Mouse (Mus musculus) mesoderm, embryonic 11.5 days (tissue): ENCODE data around the gene Zdhhc14.

Source experiments
- DNase-seq: peaks from one replicate; pipeline ENCODE4 v3.0.0-alpha.2; 2012; ENCODE audit warnings: low read depth, low spot score

Gene Zdhhc14

DNA sequence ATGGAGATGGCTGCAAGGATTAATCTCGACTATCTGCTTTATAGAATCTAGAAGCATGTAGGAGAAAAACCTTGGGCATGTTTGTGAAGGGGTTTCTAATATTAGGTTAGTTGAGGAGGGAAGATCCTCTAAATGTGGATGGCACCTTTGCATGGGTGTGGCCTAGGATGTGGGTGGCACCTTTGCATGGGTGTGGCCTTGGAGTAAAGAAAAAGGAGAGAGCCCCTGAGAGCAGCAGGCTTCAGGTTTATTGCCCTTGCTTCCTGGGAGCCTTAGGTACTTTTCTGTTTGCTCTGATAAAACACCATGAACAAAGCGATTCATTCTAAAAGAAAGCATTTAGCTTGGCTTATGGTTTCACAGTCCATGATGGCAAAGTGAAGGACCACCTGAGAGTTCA is 62.2 kb downstream of the Zdhhc14 start:
- DNase-seq: no peak

GRCm38 (mm10) chr17:5556568-5556967 is 64.2 kb downstream of the Zdhhc14 start:
- DNase-seq: no peak

- DNase-seq: no peak
Observed at GRCm38 (mm10) chr17:5560212-5560611, 67.9 kb downstream of the Zdhhc14 start.

GRCm38 (mm10) chr17:5563108-5563507 is 70.8 kb downstream of the Zdhhc14 start:
- no peak for DNase-seq

GRCm38 (mm10) chr17:5566006-5566405 is 73.6 kb downstream of the Zdhhc14 start:
- DNase-seq: no peak

DNA sequence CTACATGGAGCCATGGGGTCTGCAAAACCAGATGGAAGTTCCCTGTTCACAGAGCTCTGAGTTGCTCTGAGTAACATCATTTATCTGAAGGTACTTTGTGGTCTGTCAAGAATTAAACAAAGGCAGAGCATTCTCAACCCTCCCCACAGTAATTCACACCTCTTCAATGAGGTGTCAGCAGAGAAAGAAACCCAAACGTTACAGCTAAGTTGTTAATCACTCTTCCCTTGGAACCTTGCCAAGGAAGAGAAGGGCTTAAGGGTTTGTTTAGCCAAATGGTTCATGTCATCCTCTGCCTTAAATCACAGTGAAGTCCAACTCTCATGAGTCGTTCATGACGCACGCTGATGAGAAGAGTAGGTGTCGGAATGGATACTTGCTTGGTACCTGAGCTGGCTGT is 75.6 kb downstream of the Zdhhc14 start:
- DNase-seq: peak; percentile 28

DNA sequence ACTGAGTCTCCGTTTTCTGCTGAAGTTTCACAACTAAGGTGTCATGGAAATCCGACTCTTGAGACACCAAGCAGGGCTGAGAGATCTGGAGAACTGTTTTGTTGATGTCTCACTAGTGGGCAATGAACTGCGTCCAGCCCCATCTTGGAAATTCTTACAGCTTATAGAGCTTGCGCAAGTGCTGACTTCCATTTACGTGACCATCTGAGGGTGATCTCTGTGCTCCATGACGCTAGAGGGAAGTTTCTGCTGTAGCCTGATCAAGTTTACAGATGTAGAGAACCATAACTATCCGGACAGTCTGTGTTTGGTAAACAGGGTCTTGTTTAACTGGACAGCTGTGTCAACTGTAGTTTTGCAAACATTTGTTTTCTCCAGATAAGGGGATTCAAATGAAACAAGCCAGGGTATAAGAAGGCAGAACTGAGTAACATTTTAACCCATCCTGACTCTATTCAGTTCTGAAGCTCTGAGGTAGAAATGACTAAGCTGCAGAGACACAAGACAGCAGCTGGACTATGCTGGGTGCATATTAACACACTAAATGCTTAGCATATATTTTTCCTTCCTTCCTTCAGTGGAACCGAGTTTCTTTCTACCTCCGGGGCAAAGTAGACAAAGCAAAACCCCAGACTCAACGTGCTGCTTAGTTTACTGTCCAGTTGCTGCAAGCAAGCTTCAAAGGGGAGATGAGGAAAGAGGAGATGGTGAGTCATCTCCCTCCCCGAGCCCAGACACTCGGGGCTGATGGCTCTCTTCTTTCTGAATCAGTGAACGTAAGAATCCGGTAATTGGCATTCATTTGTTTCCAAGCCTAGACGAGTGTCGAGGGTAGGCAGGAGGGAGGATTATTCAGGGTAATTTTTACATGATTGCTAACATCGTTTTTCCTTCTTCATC is 77.0 kb downstream of the Zdhhc14 start:
- no peak for DNase-seq

GRCm38 (mm10) chr17:5572096-5572730 is 79.9 kb downstream of the Zdhhc14 start:
- DNase-seq: no peak

DNA sequence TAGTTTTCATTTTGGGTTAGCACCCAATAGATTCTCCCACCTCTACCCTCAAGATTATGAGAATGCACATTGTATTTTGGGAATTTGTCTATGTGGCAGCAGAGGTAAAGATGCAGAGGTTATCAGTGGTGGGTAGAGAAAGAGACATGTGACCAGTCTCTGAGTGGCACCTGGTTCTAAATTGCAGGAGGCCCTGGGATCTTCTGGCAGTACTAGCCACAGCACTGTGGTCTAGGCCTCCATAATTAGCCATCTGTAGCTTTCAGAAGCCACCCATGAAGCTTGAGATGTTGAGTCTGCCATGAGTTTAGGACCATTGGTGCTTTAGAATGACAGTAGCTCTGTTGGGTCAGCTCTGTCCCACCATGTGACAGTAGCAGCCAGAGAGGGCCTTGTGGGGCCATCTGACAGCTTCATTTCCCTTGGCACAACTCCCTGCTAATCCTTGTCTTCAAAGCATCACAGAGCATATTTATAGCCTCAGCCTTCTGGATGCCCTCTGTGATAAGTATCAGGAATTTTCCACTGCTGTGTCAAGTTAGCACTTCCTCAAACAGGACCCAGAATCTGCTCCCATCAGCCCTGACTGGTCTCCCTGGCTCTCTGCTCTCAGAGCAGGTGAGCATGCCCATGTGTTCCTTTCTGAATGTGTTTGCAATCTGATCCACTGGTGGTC is 80.5 kb downstream of the Zdhhc14 start:
- no peak for DNase-seq

- no peak for DNase-seq
Observed at GRCm38 (mm10) chr17:5574672-5575071, 82.3 kb downstream of the Zdhhc14 start.

GRCm38 (mm10) chr17:5575518-5575917 is 83.2 kb downstream of the Zdhhc14 start:
- no peak for DNase-seq

DNA sequence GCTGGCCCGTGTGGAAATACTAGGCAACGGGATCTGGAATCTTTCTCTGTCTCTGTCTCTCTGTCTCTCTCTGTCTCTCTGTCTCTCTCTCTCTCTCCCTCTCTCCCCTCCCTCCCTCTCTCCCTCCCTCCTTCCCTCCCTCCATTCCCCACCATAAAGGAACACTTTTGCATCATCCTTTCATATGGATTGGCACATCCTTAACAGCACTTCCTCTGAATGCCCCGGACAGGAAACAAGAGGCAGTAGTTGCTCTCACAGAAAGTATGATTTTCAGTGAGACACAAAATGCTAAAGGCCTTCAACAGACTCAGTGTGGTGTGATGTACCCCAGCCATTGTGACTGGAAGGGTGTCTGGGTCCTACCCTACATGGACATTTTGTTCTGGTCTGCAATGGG is 89.9 kb downstream of the Zdhhc14 start:
- DNase-seq: no peak

DNA sequence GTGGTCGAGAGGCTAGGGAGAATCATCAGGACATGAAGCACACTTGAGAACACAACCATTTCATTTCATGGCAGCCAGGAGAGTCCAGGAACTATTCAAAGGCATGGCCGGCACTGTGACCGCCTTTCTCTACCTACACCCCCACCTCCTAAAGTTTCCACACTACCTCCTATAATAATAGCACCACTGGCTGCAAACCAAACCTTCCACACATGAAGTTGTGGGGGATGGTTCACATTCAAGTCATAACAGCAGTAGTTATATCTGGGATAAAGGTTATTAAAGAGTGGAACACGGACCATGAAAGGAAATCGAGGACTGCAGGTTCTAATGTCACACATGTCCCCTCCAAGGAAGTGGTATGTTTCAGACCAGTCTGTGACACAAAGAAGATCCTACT is 90.6 kb downstream of the Zdhhc14 start:
- DNase-seq: no peak

DNA sequence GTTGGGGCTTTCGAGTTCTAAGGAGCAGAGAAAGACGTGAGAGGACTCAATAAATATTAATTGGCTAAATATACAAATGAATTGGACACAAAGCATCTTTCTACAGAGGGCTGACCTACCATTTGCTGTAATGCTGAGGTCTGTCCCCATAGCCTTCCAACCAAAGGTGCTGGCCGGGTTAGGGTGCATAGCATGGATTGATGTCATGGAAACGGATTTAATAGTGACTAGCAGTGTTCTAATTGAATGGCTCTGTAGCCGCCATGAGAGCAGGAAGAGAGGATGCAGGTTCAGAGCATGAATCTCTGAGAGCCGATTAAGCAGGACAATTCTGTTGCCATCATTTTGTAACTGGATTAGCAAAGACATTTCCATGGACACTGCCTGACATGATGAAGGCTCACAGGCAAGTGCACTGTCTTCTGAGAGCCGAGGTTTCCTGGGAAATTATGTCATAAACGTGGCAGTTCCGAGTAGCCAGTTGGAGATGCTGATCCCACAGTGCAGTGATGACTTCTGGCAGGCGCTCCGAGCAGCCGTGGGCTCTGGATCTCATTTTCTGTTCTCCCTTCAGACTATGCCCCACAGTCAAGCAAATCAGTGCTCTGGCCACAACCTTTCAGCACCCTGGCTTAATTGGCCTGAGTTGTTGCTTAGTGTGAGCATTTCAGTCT is 91.3 kb downstream of the Zdhhc14 start:
- no peak for DNase-seq

DNA sequence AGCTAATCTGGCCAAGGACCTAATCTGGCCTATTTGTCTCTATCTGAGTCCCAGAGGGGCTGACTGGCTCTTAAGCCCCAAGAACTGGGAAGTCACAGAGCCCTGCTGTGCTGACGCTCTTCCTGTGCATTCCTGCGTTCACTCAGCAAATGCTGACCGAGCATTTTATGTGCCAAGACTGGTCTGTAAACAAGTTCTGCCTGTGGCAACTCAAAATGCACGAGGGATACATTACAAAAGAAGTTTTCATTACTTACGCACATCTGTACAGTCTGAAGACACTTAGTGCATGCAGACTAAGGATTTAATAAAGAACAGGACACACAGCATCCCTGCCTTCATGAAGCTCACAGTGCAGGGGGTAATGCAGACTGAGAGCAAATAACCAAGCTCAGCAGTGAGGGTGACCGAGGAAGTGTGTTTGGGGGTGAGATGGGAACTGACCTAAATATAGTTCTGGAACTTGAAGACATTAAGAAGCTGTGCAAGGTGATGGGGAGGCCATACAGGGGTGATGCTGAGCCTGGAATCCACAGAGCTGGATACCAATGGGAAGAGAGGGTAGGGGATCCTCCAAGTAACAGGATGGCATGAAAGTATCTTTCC is 99.3 kb downstream of the Zdhhc14 start:
- no peak for DNase-seq

DNA sequence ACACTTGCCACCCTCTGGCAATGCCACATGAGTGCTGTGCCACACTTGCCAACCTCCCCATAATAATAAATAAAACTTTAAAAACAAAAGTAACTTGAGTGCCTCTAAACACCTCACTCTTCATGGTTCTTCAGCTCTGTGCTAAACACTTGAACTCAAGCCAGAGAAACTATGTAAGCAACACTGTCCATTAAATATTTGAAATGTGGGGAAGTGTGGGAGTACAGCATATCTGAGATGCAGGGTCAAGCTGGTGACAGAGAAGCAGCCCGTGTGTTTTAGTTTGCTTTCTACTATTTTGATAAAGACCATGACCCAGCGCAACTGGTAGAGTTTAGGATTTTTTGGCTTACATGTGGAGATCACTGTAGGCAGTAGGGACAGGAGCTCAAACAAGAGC is 100.7 kb downstream of the Zdhhc14 start:
- DNase-seq: no peak

GRCm38 (mm10) chr17:5595068-5595467 is 102.7 kb downstream of the Zdhhc14 start:
- no peak for DNase-seq

DNA sequence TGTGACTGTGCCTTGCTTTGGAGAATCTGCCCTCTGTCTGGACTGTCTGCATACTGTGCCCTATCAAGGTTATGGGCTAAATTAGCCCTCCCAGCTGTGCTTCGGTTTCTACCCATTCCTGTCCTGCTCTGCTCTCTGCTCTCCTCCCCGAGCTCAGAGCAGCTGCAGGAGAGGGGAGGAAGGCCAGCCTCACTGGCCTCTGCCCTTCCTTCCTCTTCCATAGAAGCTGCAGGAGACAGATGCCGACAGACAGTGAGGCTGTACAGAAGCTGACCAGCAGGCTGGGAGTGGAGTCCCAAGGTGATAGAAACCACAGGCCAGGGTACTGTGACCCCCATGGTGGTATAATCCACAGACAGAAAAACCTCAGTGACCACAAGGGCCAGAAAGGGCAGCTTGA is 104.1 kb downstream of the Zdhhc14 start:
- no peak for DNase-seq

DNA sequence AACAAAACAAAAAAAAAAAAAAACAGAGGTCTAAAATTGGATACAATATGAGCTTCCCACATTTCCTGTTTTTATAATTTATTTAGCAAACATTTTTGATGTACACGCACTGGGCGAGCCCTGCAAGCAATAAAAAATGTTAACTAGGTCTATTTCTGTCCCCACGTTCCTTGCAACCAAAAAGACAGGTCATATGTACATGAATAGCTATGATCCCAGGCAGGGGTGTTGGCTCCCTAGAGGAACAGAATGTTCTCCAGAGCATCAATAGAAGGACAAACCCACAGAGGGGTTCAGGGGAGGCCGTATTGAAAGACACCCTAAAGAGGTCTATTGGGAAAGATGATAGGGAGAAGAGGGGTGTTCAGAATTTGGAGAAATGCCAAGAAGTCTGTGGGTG is 106.6 kb downstream of the Zdhhc14 start:
- DNase-seq: no peak

DNA sequence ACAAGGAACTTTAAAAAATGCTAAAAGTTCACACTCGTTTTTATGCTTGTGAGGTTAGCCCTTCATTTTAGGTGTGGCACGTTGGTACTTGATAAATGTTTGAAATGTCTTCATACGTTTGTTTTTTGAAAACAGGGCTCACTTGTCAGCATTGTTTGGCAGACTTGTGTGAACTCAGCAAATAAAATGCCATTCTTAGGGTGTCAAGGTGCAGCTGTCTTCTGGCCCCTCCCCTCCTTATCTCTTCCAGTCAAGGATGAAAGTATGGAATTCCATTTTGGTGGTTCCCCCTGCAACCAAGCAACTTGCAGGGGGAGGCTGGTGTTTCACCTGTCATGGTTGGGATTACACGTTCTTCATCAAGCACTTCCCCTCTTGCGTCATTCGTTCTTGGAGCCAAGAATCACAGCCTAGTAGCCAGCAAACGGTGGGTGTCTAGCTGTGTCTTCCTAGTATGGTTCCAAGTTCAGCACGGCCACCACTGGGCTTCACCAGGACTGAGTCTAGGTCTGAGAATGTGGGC is 108.2 kb downstream of the Zdhhc14 start:
- no peak for DNase-seq

GRCm38 (mm10) chr17:5601953-5602352 is 109.6 kb downstream of the Zdhhc14 start:
- DNase-seq: no peak
